Mouse (Mus musculus): ENCODE data around the gene Tspan12. TPM values are rescaled to one million over a fixed set of nuclear protein-coding genes. Genes with fewer than 3 reads are reported as not detected.

Gene Tspan12
- total RNA-seq, 2 experiments from 2014 or later, result 21.1 to 23.3 TPM

DNA sequence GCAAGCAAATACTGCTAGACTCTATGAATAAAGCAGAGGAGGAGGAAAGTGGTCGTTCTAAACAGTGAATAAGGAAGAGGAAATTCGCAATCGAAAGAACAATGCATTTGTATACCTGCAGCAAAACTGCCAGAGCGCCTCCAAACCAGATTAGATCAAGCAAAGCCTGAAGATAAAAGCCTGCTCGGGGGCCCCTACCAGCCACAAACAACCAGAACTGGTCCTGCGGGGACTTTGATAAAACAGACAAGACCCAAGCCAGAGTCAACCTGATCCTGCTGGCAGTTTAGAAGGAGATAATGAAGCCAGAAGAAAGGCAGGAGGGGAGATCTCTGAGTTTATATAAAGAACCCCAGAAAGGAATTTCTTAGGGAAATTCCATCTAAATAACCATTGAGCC lies 65.0 kb downstream of the Tspan12 start:
- DNase-seq, result no peak
- intact Hi-C loops (cut with DNase I), result no loop called here

- intact Hi-C loops (cut with DNase I), result no loop called here
- DNase-seq, result no peak
Measured at GRCm38 (mm10) chr6:21774213-21774916, 78.0 kb downstream of the Tspan12 start.

DNA sequence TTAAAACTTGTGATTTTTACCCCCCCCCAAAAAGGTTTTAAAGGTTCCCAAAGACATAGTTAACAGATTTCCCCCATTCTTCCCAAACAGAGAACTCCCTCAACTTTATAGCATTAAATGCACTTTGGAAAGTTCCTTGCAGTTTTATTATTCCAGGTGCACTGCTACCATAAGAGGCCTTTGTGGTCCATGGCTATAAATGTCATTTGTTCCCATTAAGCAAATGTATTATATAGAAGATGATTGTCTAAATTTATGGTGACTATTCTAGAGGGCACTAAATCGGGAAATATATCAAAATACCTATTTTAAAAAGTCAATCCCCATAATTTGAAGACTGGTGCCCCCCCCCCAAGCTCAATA lies 82.9 kb downstream of the Tspan12 start:
- intact Hi-C loops (cut with DNase I), result no loop called here

DNA sequence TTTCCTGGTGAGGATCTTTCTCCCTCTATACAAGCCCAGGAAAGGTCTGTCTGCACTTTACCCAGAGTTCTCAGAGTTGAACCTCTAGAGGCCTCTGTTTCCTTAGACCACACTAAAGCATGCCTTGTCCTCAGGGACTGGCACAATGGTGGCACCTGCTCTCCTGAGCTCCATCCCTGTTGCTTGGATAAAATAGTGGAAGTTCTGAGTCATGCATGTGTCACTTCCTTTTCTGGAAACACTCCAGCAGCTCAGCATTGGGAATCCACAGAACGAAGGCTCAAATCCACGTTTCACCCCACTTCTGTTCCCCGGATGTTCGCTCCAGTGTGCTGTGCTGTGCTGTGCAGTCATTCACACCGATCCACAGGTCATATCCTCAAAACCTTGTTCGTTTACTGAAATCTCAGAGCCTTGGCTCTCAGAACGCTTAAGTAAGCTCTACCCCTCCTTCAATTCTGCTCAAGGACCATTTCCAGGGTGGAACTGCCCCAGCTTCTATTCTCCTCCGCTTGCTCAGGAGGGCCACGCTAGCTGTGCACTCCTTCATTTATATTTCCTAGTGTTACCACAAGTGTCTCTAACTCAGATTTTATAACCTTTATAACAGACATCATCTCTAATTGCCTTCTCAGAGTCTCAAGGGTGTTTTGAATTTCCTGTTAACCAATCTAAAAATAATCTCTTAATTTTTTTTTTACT lies 83.4 kb downstream of the Tspan12 start:
- no peak for DNase-seq

More for the DNA sequence above, 82.9 kb downstream of the Tspan12 start:
- DNase-seq, result no peak

GRCm38 (mm10) chr6:21767787-21768221 lies 84.5 kb downstream of the Tspan12 start:
- intact Hi-C loops (cut with DNase I), result no loop called here
- peak; percentile 5 for DNase-seq

More for the DNA sequence above, 83.4 kb downstream of the Tspan12 start:
- intact Hi-C loops (cut with DNase I), result no loop called here

- intact Hi-C loops (cut with DNase I), result no loop called here
- no peak for DNase-seq
Measured at GRCm38 (mm10) chr6:21747536-21747935, 104.8 kb downstream of the Tspan12 start.

DNA sequence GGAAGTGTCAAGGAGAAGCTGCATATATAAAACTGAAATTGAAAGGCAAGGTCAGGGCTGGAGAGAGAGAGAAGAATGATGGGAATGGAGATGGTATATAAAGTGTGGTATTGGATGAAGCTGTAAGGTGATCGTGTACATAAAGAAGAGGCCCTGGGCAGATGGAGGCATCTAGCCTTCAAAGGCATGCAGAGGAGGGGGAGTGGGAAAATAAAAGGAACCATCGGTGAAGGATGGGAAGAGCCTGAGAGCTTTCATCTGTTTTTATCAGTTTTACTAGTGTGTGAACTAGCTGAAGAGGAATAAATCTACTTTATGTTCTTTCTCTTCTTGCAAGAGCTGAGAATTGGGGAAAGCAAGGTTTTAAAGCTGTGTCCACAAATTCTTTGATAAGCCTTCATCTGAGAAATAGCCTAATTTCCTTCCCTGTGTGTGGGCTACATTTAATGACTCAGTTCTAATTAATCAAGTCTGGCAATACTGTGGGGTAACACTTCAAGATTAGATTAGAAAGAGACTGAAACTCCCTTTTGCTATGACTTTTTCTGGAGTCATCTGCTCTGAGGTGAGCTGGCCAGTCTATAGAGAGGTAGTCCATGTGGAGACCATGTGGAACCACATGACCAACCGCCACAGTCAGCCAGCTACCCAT lies 107.6 kb downstream of the Tspan12 start:
- DNase-seq, result no peak
- intact Hi-C loops (cut with DNase I), result no loop called here

DNA sequence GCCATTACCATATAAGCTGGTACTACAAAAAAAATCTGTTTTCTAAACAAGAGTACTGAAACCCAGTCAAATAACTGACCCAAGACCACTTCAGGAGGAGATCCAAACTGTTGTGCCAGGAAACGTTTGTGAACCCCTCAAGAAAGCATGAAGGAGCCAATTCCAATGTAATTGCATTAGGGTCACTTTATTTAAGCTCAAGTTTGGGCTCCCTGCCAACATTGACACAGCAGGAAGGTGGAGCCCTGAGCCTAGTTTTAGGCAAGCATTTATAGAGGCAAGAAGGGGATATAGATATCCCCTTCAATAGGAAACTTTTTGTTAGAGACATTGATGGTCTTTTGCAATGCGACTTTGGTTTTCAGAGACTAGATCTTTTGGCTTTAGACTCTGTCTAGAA lies 111.7 kb downstream of the Tspan12 start:
- intact Hi-C loops (cut with DNase I), result no loop called here
- DNase-seq, result peak; percentile 4

DNA sequence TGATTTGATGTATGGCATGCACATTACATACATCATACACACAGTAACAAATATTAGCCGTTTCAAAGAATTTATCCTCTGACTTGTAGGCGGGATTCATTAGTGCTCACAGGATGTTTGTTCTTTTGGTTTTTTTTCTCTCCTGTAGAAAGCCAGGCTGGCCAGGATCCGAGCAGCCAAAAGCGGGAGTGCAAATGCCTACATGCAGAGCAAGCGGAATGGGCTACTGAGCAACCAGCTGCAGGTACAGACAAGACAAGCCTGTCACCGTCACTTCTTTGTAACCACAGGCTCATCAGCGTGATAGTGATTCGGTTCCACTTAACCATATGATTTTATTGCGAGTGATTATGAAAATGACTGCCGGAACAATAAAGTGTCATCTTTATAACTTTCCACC lies 130.1 kb downstream of the Tspan12 start:
- DNase-seq, result no peak
- intact Hi-C loops (cut with DNase I), result no loop called here

Other genes starting within 250 kb of the Tspan12 start
- gene Ing3, start 97.1 kb upstream of the Tspan12 start, total RNA-seq (2021), result 10 to 100 TPM; 21.8 to 22.8 TPM
- gene Cped1, start 133.4 kb upstream of the Tspan12 start, total RNA-seq (2021), result 1 to 10 TPM; 2.8 to 5.9 TPM